Mouse (Mus musculus) limb, embryonic 11.5 days (tissue): ENCODE measurements around the gene Csrp2. TPM values are rescaled to one million over a fixed set of nuclear protein-coding genes. Genes with fewer than 3 reads are reported as not detected.

Source experiments
- ATAC-seq: fragments of 200-750 bp; cut with Nextera tagmentation; 2 replicates; pipeline ENCODE4 v1.8.0; 2017; ENCODE audit warnings: low read depth; ENCODE audit not compliant: insufficient number of reproducible peaks, low FRiP score, low TSS enrichment
- DNase-seq: peaks from one replicate; pipeline ENCODE4 v3.0.0-alpha.2; 2015; ENCODE audit warnings: low spot score
- H3K27ac ChIP-seq: fragments of 300-500 bp; sonication (generic); replicated peaks from 2 replicates; pipeline ENCODE4 v1.5.1; 2014; ENCODE audit warnings: low read depth, mild to moderate bottlenecking, low read length
- H3K27me3 ChIP-seq: fragments of 300-500 bp; sonication (generic); 2 replicates; pipeline ENCODE4 v1.6.1; 2014; ENCODE audit warnings: mild to moderate bottlenecking, low read length, mixed read lengths; ENCODE audit not compliant: control insufficient read depth, insufficient read depth
- H3K36me3 ChIP-seq: fragments of 300-500 bp; sonication (generic); 2 replicates; pipeline ENCODE4 v1.6.1; 2014; ENCODE audit warnings: mild to moderate bottlenecking, low read length, moderate library complexity, mixed read lengths; ENCODE audit not compliant: control insufficient read depth, insufficient read depth
- H3K4me1 ChIP-seq: fragments of 300-500 bp; sonication (generic); 2 replicates; pipeline ENCODE4 v1.6.1; 2014; ENCODE audit warnings: low read length, mixed read lengths; ENCODE audit not compliant: control insufficient read depth, insufficient read depth
- H3K4me2 ChIP-seq: fragments of 300-500 bp; sonication (generic); 2 replicates; pipeline ENCODE4 v1.6.1; 2014; ENCODE audit warnings: low read depth, mild to moderate bottlenecking, moderate library complexity; ENCODE audit not compliant: severe bottlenecking
- H3K4me3 ChIP-seq: fragments of 300-500 bp; sonication (generic); 2 replicates; pipeline ENCODE4 v1.5.1; 2014; ENCODE audit warnings: low read depth, low read length
- H3K9ac ChIP-seq: fragments of 300-500 bp; sonication (generic); 2 replicates; pipeline ENCODE4 v1.6.1; 2014; ENCODE audit warnings: mild to moderate bottlenecking, low read length
- H3K9me3 ChIP-seq: fragments of 300-500 bp; sonication (generic); 2 replicates; pipeline ENCODE4 v1.6.1; 2016; ENCODE audit warnings: low read length; ENCODE audit not compliant: control insufficient read depth
- WGBS: fragments of 180-500 bp; shearing (Covaris S2); extraction: QIAGEN DNeasy Blood & Tissue Kit; methylation state at CpG from one replicate; pipeline ENCODE4 v1.1.7; 2014; 5-methylcytosine and 5-hydroxymethylcytosine counted together
- polyA plus RNA-seq: library from polyadenylated mRNA; unstranded; fragments of >200 nt; fragmentation: Nextera tagmentation; extraction: Ambion mirVana; gene quantifications from 2 replicates; pipeline ENCODE4 v1.2.1, GENCODE M21; 2014

Gene Csrp2
- polyA plus RNA-seq, 1 experiment from 2014 or later: 169 TPM

DNA sequence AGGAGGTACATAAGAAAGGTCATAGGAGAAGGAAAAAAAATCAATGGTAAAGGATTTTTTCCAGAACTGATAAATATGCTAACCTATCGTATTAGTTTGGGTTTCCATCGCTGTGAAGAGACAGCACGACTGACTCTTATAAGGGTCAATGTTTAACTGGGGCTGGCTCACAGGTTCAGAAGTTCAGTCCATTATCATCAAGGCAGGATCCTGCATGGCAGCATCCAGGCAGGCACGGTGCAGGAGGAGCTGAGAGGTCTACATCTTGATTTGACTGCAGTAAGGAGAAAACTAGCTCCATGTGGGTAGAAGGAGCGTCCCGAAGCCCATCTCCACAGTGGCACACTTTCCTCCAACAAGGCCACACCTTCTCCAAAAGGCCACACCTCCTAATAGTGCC, 60.9 kb downstream of the Csrp2 start:
- DNase-seq (no peak), ATAC-seq (no peak)
- no peaks in the 10 kb centered on the region for H3K36me3 ChIP-seq
- H3K27me3 ChIP-seq: no peaks in the 10 kb centered on the region
- H3K9ac ChIP-seq: no peak overlapping the region
- no peaks in the 10 kb centered on the region for H3K9me3 ChIP-seq
- no peaks in the 10 kb centered on the region for H3K4me1 ChIP-seq
- WGBS: 95% methylated on average over 6 of the region's 6 CpGs
- H3K27ac ChIP-seq: no peak overlapping the region
- no peak overlapping the region for H3K4me2 ChIP-seq
- H3K4me3 ChIP-seq: no peak overlapping the region

DNA sequence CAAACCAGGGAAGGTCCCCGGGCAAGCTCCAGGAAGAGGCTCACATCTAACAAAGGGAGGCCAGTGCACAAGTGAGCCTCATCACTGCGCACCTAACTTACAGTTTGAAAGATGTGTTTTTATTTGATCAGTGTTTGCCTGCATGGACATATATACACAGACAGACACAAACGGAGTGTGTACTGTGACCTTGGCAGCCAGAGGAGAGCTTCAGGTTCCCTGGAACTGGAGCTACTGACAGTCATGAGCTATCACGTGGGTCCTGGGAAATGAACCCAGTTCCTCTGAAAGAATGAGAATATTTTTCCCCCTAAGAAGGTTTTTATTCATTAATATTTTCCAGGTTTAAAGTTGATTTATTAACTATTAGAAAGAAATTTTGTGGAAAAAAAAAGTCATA, 63.2 kb downstream of the Csrp2 start:
- H3K4me1 ChIP-seq: no peaks in the 10 kb centered on the region
- H3K36me3 ChIP-seq: no peaks in the 10 kb centered on the region
- no peaks in the 10 kb centered on the region for H3K27me3 ChIP-seq
- WGBS: 91% methylated on average over 4 of the region's 4 CpGs
- H3K4me2 ChIP-seq: no peak overlapping the region
- H3K9ac ChIP-seq: no peak overlapping the region
- ATAC-seq: no peak
- H3K27ac ChIP-seq: no peak overlapping the region
- no peak overlapping the region for H3K4me3 ChIP-seq
- no peaks in the 10 kb centered on the region for H3K9me3 ChIP-seq
- no peak for DNase-seq

DNA sequence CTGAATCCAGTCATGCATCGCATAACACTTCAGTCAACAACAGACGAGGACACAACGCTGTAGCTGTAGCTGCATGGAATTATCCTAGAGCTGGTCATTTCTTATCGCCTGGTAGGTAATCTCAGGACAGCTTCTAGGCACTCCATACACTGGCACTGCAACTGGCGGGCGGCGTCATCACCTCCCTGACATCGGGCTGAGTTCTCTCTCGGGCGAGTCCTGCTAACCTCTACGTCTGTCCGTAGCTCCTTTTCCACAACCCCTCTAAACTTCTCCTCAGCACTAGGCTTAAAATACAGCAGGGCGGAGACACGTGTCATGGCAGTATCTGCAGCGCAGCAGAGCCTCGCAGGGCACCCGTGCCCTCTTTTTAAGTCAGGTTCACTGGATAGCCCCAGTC, 67.1 kb downstream of the Csrp2 start:
- Histone ChIP-seq H3K4me1 (no peaks in the 10 kb centered on the region), H3K9ac (no peak overlapping the region), H3K36me3 (no peaks in the 10 kb centered on the region), H3K9me3 (no peaks in the 10 kb centered on the region), H3K4me2 (no peak overlapping the region), H3K27ac (no peak overlapping the region), H3K27me3 (no peaks in the 10 kb centered on the region), H3K4me3 (no peak overlapping the region)
- WGBS: 94% methylated on average over 17 of the region's 17 CpGs
- no peak for DNase-seq
- no peak for ATAC-seq

Other genes starting within 250 kb of the Csrp2 start
- gene E2f7, start 174.3 kb upstream of the Csrp2 start, polyA plus RNA-seq: 42.4 and 44.9 TPM in 2 replicates
- gene Zdhhc17, start 90.4 kb downstream of the Csrp2 start, polyA plus RNA-seq: 24.5 and 26.6 TPM in 2 replicates
- gene Osbpl8, start 245.0 kb downstream of the Csrp2 start, polyA plus RNA-seq: 9.1 and 10.4 TPM in 2 replicates